Mouse (Mus musculus) naive thymus-derived CD4-positive, alpha-beta T cell, adult 2 months (primary cell): ENCODE results near the gene Mettl8.

ENCODE experiments used
- DNase-seq: peaks from one replicate; pipeline ENCODE4 v3.0.0-alpha.2; 2011; ENCODE audit warnings: low read depth

The Mettl8 gene

DNA sequence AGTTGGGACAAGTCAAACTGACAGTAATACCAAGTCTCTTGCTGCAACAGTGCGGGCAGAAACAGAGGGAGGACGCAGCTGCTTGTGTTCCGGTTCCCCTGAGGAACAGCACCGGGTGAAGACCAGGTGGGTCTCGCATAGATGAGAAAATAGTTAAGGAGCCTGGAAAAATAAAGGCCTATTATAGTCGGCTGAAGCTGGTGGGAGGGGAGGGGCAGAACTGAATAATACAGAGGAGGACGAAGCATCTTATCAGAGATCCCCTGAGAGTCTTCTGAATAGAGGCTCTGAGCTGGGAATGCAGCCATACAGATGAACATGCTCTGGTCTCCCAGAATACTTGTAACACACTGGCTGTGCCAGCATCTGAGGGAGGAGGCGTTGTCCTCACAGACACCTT, 21.4 kb downstream of the Mettl8 start:
- DNase-seq = no peak

- no peak for DNase-seq
Measured at GRCm38 (mm10) chr2:71033014-71033413, 22.4 kb downstream of the Mettl8 start.

DNA sequence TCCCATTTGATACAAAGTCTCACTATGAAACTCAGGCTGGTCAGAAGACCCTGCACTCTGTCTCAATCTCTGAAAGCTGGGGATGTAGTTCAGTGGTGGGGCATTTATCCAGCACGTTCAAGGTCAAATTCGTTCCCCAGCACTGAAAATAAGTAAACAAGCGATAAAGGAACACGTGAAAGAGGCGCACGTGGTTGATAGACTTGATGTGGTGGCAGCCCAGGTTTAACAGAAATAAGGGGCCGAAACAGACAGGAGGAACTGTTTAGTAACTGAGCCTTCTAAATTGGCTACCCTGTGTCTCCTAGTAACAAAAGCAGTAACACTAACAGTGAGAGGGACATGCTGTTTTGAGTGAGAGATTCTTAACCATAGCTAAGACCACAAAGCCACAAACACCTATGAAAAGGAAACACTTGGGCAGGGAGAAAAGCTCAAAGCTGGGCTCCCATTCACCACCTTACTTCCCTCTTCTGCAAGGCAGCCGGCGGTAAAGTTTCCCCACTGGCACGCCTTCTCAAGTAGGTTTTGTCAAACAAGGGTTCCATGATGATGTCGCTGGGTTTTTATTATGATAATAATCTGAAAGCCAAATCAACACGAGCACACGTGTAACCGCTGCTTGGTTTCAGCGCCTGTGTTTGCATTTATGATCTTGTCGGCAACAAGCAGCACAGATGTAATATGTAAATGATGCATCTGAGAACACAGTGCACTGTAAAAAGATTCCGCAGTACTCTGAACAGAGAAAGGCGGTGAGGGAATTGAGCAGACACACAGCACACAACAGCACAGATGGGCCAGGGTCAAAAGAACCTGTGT, 23.2 kb downstream of the Mettl8 start:
- peak; percentile 89 for DNase-seq

DNA sequence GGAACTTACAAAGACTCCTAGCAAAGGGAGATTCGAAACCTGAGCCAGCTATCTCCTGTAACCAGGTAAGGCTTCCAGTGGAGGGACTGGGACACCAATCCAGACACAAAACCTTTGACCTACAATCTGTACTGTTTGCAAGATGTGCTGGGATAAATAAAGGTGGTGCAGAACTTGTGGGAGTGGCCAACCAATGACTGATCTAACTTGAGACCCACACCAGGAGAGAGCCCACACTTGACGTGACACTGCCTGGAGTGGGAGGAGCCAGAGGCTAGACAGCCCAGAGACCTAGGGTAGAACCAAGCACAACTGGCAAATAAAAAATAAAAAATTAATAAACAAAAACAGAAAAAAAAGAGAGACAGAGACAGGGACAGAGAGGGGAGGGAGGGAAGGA, 24.7 kb downstream of the Mettl8 start:
- no peak for DNase-seq

- no peak for DNase-seq
Measured at GRCm38 (mm10) chr2:71027631-71028030, 27.8 kb downstream of the Mettl8 start.

GRCm38 (mm10) chr2:71026787-71027186, 28.6 kb downstream of the Mettl8 start:
- no peak for DNase-seq

DNA sequence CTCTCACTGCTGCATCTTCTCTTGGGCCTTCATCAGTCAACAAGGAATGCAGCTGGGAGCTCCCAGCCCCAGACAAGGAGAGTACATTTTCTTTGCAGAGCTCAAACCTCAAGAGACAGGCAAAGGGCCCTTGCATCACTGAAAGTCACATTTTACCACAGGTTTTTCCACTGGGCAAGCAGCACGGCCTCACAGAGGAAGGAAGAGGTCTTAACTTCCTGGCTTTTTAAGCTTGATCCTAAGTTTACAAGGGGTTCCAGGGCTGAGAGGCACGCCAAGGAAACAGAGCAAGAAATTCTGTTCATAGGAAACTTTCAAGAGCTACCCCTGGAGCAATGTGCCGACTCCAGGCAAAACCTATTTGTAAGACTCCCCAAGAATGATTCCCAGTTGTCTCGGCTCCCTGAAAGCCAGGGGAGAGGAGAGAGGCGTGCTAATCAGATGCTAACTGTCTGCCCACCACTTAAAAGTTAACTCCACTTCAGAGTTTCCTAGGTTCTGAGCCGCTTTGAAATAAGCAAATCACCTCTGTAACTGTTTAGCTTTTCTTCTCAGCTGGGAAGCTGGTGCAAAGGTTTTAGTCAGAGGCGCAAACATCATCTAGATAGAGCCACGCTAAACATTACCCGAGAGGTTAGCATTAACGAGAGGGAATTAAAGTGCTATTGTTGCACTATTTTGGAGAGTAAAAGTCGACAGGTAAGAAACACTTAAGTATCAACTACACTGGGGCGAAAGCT, 29.6 kb downstream of the Mettl8 start:
- no peak for DNase-seq

DNA sequence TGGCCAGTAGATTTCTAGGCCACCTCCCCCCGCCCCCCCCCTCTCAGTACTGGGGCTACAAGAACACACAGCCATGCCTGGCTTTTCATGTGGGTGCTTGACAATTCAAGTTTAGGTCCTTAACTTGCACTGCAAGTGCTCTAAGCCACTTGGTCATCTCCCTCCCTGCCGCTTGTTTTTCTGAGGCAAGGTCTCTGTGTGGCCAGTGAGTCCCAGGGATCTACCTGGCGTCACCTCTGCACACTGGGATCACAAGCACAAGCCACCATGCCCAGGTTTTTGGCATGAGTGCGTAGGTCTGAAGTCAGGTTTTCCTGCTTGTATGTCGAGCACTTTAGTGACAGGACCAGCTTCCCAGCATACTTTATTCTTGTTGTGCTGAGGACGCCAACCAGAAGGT, 31.4 kb downstream of the Mettl8 start:
- DNase-seq = no peak

GRCm38 (mm10) chr2:71022991-71023390, 32.4 kb downstream of the Mettl8 start:
- no peak for DNase-seq

- DNase-seq = no peak
Measured at GRCm38 (mm10) chr2:71020674-71021073, 34.7 kb downstream of the Mettl8 start.

DNA sequence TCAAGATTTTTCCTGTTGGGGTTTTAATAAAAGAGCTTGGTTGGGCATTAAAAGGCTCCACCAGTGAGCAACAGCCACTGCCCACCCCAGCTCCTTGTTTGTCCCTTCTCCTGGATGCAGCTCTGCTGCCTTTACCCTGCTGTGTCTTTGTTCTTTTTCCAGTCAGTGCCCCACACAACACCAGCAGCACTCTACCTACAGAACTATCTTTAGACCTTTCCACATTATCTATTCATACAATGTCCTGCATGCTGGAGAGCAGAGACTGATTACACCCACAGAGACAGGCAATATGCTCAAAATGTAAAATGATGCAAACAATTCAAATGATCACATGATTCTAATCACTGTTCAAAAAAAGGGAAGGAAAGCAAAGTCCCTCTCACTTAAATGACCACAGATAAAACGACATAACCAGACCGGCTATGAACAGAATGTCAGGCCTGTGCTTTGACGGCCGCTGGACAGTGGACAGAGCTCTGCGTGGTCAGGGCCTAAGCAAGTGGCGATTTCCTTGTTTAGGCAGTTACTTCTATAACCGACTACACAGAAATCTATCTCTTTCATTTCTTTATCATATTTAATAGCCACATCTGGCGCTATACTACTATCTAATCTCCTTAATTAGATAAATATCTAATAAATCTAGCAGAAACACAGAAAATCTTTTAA, 35.5 kb downstream of the Mettl8 start:
- DNase-seq = no peak

- no peak for DNase-seq
Measured at GRCm38 (mm10) chr2:71019277-71019676, 36.1 kb downstream of the Mettl8 start.

DNA sequence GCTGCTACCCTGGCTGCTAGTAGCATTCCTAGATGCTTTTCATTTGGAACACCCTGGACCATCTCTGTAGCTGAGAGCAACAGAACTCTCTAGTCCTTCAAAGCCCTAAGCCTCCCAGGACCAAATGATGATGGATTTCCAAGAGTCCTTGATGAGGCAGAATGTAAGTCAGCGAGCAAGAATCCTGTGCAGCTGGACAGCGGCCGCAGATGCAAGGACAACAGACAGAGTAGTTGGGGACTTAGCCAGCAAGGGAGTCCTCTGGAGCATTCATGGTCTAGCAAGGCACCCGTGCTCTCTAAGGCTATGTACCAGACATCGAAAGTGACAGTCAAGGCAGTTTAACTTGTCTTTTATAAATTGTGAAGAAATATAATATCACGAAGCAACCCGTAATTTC, 41.9 kb downstream of the Mettl8 start:
- DNase-seq = no peak

- DNase-seq = no peak
Measured at GRCm38 (mm10) chr2:71011816-71012215, 43.6 kb downstream of the Mettl8 start.

DNA sequence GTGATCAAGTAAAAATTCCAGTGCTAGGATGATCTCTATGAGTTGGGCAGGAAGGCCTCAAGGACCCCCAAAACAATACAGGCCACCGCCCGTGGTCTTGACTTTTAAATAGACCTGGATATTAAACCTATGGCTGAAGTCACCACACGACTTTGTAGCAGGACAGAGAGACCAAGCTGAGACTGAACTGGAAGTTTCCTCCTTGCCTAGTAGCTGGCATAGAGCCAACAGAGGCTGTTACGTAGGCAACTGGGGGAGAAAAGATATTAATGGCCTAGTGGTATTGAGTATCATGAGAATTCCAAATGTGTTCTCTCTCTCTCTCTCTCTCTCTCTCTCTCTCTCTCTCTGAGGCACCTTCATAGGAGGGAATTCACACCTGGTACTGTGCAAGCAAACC, 51.0 kb downstream of the Mettl8 start:
- DNase-seq = no peak

DNA sequence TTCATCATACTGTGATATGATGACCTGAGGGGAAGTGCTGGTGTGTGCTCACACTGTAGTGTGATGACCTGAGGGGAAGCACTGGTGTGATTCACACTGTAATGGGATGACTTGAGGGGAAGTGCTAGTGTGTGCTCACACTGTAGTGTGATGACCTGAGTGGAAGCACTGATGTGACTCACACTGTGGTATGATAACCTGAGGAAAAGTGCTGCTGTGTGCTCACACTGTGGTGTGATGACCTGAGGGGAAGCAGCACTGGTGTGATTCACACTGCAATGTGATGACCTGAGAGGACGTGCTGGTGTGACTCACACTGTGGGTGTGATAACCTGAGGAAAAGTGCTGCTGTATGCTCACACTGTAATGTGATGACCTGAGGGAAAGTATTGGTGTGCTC, 52.9 kb downstream of the Mettl8 start:
- no peak for DNase-seq

DNA sequence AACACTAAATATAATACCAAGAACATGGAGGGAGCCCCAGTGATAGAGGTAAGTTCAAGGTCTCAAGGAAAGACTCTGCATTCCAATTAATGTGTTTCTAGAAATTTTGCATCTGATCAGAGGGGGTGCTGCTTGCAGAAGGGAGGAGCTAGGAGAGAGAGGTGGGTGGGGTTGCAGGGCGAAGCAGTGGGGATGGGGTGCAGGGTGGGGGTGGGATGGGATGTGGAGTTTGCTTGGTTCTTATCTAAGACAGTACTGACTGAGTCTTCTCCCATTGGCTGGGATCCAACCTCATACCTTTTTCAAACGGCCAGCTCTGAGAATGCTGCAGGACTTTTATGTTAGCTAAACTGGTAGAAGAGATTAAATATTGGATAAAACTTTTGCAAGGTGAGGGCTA, 56.6 kb downstream of the Mettl8 start:
- DNase-seq = no peak

DNA sequence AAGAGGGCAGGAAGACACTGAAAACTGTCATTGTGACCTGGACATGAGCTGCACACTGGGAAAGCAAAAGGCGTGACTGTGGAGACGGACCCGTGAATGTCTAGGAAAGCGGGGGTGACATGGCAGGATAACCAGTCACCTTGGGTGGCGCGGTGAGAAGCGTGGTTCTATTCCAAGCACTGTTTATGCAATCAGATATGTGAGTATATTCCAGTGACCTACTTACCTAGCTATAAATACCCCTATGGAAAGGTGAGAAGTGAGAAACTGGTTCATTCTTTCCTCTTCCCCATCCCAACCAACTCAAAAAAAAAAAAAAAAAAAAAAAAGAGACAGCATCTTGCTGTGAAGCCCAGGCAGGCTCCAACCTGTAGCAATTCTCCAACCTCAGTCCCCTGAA, 58.9 kb downstream of the Mettl8 start:
- DNase-seq = no peak

- DNase-seq = no peak
Measured at GRCm38 (mm10) chr2:70995900-70996299, 59.5 kb downstream of the Mettl8 start.

- no peak for DNase-seq
Measured at GRCm38 (mm10) chr2:70993740-70994139, 61.6 kb downstream of the Mettl8 start.

DNA sequence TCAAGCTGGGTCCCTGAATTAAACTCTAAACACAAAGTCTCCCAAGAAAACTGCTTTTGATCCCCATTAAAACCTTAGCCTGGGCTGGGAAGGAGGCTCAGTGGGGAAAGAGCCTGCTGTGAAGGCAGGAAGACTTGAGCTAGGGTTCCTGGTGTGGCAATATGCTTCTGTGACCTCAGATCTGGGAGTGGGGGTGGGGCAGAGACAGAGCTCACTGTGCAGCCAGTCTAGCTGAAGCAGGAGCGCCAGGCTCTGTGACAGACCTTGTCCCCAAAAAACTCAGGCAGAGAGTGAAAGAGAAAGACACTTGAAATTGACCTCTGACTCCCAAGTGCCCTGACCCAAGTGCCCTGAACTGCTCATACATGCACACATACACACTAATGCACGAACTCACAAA, 62.7 kb downstream of the Mettl8 start:
- DNase-seq = no peak

GRCm38 (mm10) chr2:70990196-70990595, 65.2 kb downstream of the Mettl8 start:
- no peak for DNase-seq
